Mouse (Mus musculus) G1E (cell line): ENCODE results near the gene Myh9. TPM values are rescaled to one million over a fixed set of nuclear protein-coding genes. Genes with fewer than 3 reads are reported as not detected.

Experiments used
- ATAC-seq: 2 replicates; pipeline ENCODE4 v1.8.0; 2016; ENCODE audit warnings: mild to moderate bottlenecking; ENCODE audit not compliant: insufficient number of reproducible peaks, poor library complexity, low FRiP score, severe bottlenecking; ENCODE audit errors: extremely low read depth
- DNase-seq: peaks from one replicate; pipeline ENCODE4 v3.0.0; 2012; ENCODE audit warnings: low spot score
- H3K27me3 ChIP-seq: 2 replicates; pipeline ENCODE4 v1.6.1; 2012; ENCODE audit warnings: mild to moderate bottlenecking, low read length, inconsistent platforms; ENCODE audit not compliant: insufficient read depth
- H3K36me3 ChIP-seq: replicated peaks from 2 replicates; pipeline ENCODE3; 2012; ENCODE audit warnings: mild to moderate bottlenecking, inconsistent platforms
- H3K4me1 ChIP-seq: 2 replicates; pipeline ENCODE4 v1.6.1; 2012; ENCODE audit warnings: low read depth, low read length, inconsistent platforms, mixed read lengths; ENCODE audit not compliant: insufficient read depth
- H3K4me3 ChIP-seq: 2 replicates; pipeline ENCODE4 v1.5.1; 2012; ENCODE audit warnings: low read depth, mild to moderate bottlenecking, inconsistent platforms, low read length, moderate library complexity, mixed read lengths
- H3K9me3 ChIP-seq: replicated peaks from 2 replicates; pipeline ENCODE4 v1.6.1; 2012; ENCODE audit warnings: inconsistent platforms
- CTCF ChIP-seq: IDR thresholded peaks from 2 replicates; pipeline ENCODE4 v1.5.1; 2012; ENCODE audit warnings: low read depth, low read length, inconsistent platforms, mixed read lengths
- GATA1 ChIP-seq: IDR thresholded peaks from 2 replicates; pipeline ENCODE4 v1.6.1; 2012; ENCODE audit warnings: borderline replicate concordance, low read length, inconsistent platforms, mixed read lengths
- GATA2 ChIP-seq: IDR thresholded peaks from 2 replicates; pipeline ENCODE4 v1.6.1; 2012; ENCODE audit warnings: low read depth, low read length, inconsistent platforms, borderline replicate concordance
- POLR2AphosphoS5 ChIP-seq: IDR thresholded peaks from 2 replicates; pipeline ENCODE4 v1.6.1; 2012; ENCODE audit warnings: low read depth, low read length, inconsistent platforms; ENCODE audit not compliant: insufficient replicate concordance
- TAL1 ChIP-seq: conservative IDR thresholded peaks from 2 replicates; pipeline ENCODE4 v1.6.1; 2012; ENCODE audit warnings: low read depth, low read length, inconsistent platforms, mixed read lengths
- polyA plus RNA-seq: library from polyadenylated mRNA; stranded (reverse); fragments of >175 nt; gene quantifications from 2 replicates; pipeline ENCODE4 v1.2.3, GENCODE M21; 2012
- total RNA-seq, 2 experiments: library from RNA; stranded (forward) in 1 of 2; stranded (reverse) in 1 of 2; fragments of 200-1000 nt in 1 of 2; fragments of >200 nt in 1 of 2; fragmentation: Nextera tagmentation in 1 of 2; gene quantifications; 2 replicates each; pipeline ENCODE4 v1.2.3; 2014 to 2017

Myh9 gene
- total RNA-seq (2014; fragmentation: Nextera tagmentation) (151 and 171 TPM in 2 replicates), total RNA-seq (2017) (94.4 and 132 TPM in 2 replicates), polyA plus RNA-seq (197 and 198 TPM in 2 replicates)

DNA sequence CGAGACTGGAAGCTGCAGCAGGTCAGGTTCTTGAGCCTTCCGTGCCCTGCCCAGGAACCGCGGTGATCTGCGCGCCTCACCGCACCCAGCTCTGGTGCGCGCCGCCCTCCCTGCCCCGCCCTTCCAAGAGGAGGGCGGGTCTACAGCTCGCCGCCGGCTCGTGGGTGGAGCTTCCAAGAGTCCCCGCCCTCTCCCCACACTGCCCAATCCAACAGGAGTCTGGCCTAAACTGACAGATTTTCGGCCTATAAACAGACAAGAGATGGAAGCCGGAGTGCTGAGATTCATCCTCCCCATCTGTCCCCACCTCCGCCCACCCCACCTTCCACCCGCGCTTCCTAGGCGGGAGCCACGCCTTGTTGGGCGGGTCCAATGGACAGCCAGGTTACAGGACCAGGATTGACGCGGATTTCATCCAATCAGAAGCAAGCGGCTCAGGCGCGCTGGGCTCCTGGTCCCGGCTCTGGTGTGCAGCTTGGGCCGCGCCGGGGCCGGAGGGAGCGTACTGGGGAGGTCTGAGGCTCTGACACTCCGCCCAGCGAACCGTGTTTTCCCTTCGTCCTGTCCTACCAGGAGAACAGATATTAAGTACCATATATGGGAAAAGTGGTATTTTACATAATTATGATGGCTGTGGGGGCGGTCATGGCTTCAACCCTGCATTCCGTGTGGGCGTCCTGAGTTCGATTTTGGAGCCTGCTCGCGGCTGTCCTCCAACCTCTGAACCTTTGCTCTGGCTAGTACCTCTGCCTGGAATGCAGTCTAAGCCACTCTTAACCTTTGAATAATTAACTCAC is at the start of gene Myh9:
TSS of gene Myh9 (minus strand) at position 129 of the 797 bp plus-strand sequence.
- Histone ChIP-seq H3K27me3 (peaks cover 10% of the 10 kb centered on the region), H3K9me3 (no peaks in the 10 kb centered on the region), H3K4me1 (peaks cover 66% of the 10 kb centered on the region), H3K4me3 (peak within 1 kb of the TSS; percentile 97), H3K36me3 (peaks cover 18% of the 10 kb centered on the region)
- peak; percentile 100 for DNase-seq
- TF ChIP-seq GATA2 (no peak), CTCF (no peak), TAL1 (no peak), GATA1 (no peak), POLR2AphosphoS5 (no peak)
- ATAC-seq = peak; percentile 94

DNA sequence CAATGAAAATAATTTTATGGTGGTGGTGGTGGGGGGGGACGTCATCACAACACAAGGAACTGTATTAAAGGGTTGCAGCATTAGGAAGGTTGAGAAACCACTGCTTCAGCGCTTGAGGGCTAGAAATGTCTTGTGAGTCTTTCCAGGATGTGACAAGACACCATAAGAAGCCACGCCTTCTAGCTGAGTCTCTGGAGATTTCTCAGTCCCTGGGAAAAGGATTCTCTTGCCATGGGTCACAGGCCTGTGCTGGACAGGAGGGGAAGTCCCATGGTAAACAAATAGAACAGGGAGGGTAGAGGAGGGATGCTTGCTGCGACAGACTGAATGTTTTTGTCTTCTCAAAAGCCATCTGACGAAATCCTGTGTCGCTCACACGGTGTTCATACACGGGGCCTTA is 49.8 kb upstream of the Myh9 start:
- TF ChIP-seq GATA1 (no peak), GATA2 (no peak), CTCF (no peak), TAL1 (no peak), POLR2AphosphoS5 (no peak)
- no peaks in the 10 kb centered on the region for H3K9me3 ChIP-seq
- DNase-seq (no peak), ATAC-seq (no peak)
- no peaks in the 10 kb centered on the region for H3K36me3 ChIP-seq
- H3K4me3 ChIP-seq = no peak overlapping the region
- peaks cover 58% of the 10 kb centered on the region for H3K27me3 ChIP-seq
- peaks cover 37% of the 10 kb centered on the region for H3K4me1 ChIP-seq

DNA sequence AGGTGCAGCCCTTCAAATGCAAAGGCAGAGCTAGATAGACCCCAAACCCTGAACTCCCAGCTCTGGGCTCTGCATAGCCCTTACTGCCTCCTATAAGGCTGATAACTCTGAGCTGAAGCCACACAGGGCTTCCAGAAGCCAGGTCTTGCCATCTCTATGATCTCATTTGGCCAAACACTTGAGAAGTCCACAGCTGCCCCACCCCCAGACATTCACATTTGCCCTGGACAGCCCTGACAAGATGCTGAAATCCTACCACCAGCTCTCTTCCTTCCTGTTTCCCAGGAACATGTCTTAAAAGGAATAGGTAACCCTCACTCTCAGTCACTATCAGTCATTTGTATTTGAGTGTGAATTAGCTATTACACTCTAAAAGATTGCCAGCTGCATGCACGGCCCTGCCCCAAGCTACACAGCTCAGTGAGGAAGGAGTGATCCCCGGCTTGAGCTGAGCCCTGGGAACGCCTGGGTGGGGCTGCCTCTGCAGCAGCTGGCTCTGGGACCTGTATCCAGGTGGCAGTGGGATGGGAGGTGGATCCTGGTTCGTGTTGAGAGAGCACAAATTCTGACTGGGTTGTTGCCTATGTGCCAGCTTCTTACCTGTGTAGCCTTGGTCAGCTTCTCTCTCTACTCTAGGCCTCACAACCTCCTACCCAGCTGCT is 47.9 kb upstream of the Myh9 start:
- no peak for ATAC-seq
- TF ChIP-seq CTCF (no peak), POLR2AphosphoS5 (no peak)
- Histone ChIP-seq H3K4me1 (peaks cover 54% of the 10 kb centered on the region), H3K27me3 (peaks cover 57% of the 10 kb centered on the region), H3K4me3 (no peak overlapping the region), H3K9me3 (no peaks in the 10 kb centered on the region), H3K36me3 (no peaks in the 10 kb centered on the region)
- DNase-seq = no peak

DNA sequence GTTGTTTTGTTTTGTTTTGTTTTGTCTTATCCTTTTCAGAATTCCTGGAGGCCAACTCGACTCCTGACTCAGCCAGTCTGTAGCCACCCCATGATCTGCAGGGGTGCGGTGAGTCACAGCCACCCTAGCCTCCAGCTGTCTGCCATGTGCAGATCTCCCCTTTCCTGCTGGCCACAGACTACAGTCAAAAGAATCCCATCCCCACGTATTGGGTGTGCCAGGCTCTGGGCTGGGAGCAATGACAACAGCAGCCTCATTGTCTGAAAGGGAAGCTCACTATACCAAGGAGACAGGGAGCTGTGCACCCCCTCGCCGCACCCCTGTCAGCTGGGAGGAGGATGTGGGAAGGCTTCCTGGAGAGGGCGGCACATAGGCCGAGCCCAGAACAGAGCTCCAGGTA is 46.3 kb upstream of the Myh9 start:
- Histone ChIP-seq H3K4me3 (no peak overlapping the region), H3K4me1 (peaks cover 66% of the 10 kb centered on the region), H3K27me3 (peaks cover 42% of the 10 kb centered on the region), H3K36me3 (no peaks in the 10 kb centered on the region), H3K9me3 (no peaks in the 10 kb centered on the region)
- no peak for DNase-seq
- no peak for TF ChIP-seq TAL1
- no peak for TF ChIP-seq GATA1
- TF ChIP-seq POLR2AphosphoS5 = no peak
- no peak for TF ChIP-seq GATA2
- TF ChIP-seq CTCF = no peak
- no peak for ATAC-seq

DNA sequence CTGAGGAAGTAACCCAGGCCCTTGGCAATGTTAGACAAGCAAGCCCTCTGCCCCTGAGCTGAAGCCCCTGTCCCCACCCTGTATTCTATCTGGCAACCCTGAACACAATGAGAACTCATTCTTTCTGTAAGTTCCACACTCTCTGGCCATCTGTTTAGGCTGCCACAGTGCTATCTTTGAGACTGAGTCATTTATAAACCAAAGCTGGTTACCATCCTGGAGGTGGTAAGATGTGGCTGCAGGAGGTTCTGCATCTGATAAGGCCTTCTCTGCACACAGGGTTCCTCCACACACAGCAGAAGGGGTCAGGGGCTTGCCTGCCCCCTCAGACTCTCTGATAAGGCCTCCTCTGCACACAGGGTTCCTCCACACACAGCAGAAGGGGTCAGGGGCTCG is 45.1 kb upstream of the Myh9 start:
- DNase-seq = no peak
- TF ChIP-seq GATA2 (no peak), CTCF (no peak), GATA1 (no peak), POLR2AphosphoS5 (no peak), TAL1 (peak; percentile 33; the same call in 1 of the 2 replicates)
- peaks cover 78% of the 10 kb centered on the region for H3K4me1 ChIP-seq
- H3K9me3 ChIP-seq = no peaks in the 10 kb centered on the region
- H3K36me3 ChIP-seq = no peaks in the 10 kb centered on the region
- ATAC-seq = peak; percentile 52; the same call in 1 of the 2 replicates
- H3K27me3 ChIP-seq = peaks cover 31% of the 10 kb centered on the region
- H3K4me3 ChIP-seq = no peak overlapping the region

DNA sequence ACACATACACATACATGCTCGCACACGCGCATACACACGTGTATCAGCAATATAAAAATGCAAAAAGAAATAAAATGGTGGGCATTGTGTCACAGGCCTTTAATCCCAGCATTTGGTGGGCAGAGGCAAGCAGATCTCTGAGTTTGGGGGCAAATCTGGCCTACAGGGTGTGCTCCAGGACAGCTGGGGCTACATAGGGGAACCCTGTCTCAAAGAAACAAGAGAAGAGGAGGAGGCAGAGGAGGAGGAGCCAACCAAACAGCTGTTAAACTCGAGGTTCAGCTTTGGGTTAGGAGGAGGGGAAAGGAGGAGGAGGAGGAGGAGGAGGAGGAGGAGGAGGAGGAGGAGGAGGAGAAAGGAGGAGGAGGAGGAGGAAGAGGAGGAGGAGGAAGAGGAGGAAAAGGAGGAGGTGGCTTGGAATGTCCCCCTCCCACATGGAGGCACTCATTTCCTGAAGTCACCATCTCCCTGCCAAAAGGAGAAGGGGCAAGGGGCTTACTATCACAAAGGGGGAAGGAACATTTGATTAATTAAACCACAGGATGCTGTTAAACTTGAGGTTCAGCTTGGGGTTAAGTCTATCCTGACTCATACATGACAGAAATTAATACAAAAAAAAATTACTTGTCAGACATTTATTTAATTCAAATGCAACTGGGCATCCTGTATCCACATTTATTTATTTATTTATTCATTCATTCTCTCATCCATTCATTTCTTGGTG is 44.6 kb upstream of the Myh9 start:
- Histone ChIP-seq H3K27me3 (peaks cover 28% of the 10 kb centered on the region), H3K4me3 (no peak overlapping the region), H3K9me3 (no peaks in the 10 kb centered on the region), H3K36me3 (no peaks in the 10 kb centered on the region), H3K4me1 (peaks cover 83% of the 10 kb centered on the region)
- no peak for DNase-seq
- no peak for TF ChIP-seq GATA2
- no peak for TF ChIP-seq CTCF
- TF ChIP-seq POLR2AphosphoS5 = no peak
- TF ChIP-seq GATA1 = no peak
- no peak for TF ChIP-seq TAL1
- no peak for ATAC-seq
